Mouse (Mus musculus) lung, postnatal 0 days (tissue): ENCODE results near the gene Sigirr.

ENCODE experiments used
- CTCF ChIP-seq: IDR thresholded peaks from 2 replicates; pipeline ENCODE4 v1.5.1; 2016; ENCODE audit warnings: antibody characterized with exemption, mild to moderate bottlenecking
- EP300 ChIP-seq: IDR thresholded peaks from 2 replicates; pipeline ENCODE4 v1.6.1; 2016; ENCODE audit warnings: antibody characterized with exemption, mild to moderate bottlenecking, control low read depth

DNA sequence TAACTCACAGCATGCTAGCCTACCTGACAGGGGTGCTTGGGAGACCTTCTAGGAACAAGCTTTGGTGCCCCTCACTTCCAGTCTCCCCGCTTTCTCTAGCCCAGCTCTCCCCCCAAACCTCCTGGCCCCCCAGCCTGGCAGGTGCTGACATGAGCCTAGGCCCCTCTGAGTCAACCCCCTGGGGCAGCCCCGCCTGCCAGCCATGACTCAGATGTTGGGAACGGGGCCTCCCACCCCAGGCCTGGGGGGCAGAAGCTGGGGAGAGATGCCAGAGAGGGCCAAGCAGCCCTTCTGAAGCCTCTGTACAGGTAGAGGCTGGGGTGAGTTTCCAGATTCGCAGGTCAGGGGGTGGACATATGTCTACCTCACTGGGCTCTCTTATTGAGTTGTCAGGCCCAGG, 21.5 kb downstream of the Sigirr start:
- no peak for TF ChIP-seq CTCF
- no peak for TF ChIP-seq EP300
